26 mouse cellular contexts compared by ENCODE assay signal in the genomic region with DNA sequence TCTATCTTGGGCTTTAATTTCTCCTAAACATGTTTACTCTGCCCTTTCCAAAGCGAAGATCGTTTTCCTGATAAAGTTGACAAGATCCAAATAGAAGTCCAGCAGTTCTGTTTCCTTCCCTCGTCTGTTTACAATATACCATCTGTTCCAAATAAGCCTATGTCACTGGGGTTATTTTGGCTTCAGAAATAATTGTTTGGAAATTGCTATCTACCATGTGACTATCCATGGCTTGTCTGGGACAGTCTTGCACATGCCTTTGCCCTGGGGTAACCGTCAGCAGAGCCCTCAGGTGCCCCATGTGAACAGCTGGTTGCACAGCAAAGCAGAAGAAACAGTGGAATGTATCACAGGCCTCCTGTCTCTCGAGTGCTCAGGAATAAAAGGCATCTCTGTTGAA.
A peak's percentile ranks its signal among the peaks of the same experiment; 100 is the strongest.
DNase-seq lines count a peak whose midpoint lies in the region; ATAC-seq and TF ChIP-seq lines count a peak whose summit lies in the region.
"Had no signal": no experiment of that assay in that cellular context is flagged by ENCODE, and none has a peak within 500 bp of the region (broad histone marks: within the 10 kb centered on the region; RNA-seq: fewer than 3 reads in every experiment).

No protein-coding gene starts in this region.

- ATAC-seq in lung, embryonic 15.5 days (ENCODE audit: borderline replicate concordance, extremely low read depth, low FRiP score, low TSS enrichment) = peak; percentile 62
- ATAC-seq in lung, postnatal 0 days = peak; percentile 88
- ATAC-seq: intestine, embryonic 15.5 days had no signal

- H3K4me1 ChIP-seq in lung, embryonic 15.5 days = peaks cover 13% of the 10 kb centered on the region
- H3K4me1 ChIP-seq in lung, postnatal 0 days (ENCODE audit: insufficient read depth, low read depth, low read length) = peaks cover 9% of the 10 kb centered on the region; the same call in 1 of the 2 replicates
- H3K4me1 ChIP-seq: heart, embryonic 15.5 days had no signal

- H3K27ac ChIP-seq in lung, embryonic 15.5 days = no peak overlapping the region
- no peak overlapping the region for H3K27ac ChIP-seq in lung, postnatal 0 days (ENCODE audit: low read length)
- H3K27ac ChIP-seq: embryonic facial prominence, embryonic 13.5 days; gastrocnemius, adult 2 months; heart, embryonic 15.5 days; intestine, embryonic 15.5 days; left cerebral cortex, adult 2 months; limb, embryonic 15.5 days; liver, embryonic 14.5 days; macrophage had no signal

- peak; percentile 94 for TF ChIP-seq EP300 in lung, postnatal 0 days (IDR thresholded peaks at IDR 0.05)

- H3K9ac ChIP-seq in lung, embryonic 15.5 days = no peak overlapping the region
- H3K9ac ChIP-seq in lung, postnatal 0 days (replicated peaks; ENCODE audit: low read depth) = no peak overlapping the region
- H3K9ac ChIP-seq: embryonic facial prominence, embryonic 13.5 days; heart, embryonic 15.5 days; intestine, embryonic 15.5 days; limb, embryonic 15.5 days; liver, embryonic 14.5 days had no signal

- WGBS in lung, embryonic 15.5 days = 26% methylated on average over 5 of the region's 5 CpGs
- 33% methylated on average over 5 of the region's 5 CpGs for WGBS in lung, postnatal 0 days

- H3K4me3 ChIP-seq in lung, embryonic 15.5 days = no peak overlapping the region
- no peak overlapping the region for H3K4me3 ChIP-seq in lung, postnatal 0 days (ENCODE audit: low read depth, low read length)
- H3K4me3 ChIP-seq: embryonic facial prominence, embryonic 13.5 days; gastrocnemius, adult 2 months; heart, embryonic 15.5 days; intestine, embryonic 15.5 days; left cerebral cortex, adult 2 months; limb, embryonic 15.5 days; myocyte had no signal

- peak; percentile 66 for DNase-seq in heart, adult 11 months
- DNase-seq in heart, postnatal 4 days = no peak
- DNase-seq in lung, postnatal 14 days = no peak
- DNase-seq in adipocyte (ENCODE audit: low spot score) = peak; percentile 46
- peak; percentile 64 for DNase-seq in lung, postnatal 0 days (ENCODE audit: low spot score)
- DNase-seq in frontal cortex, postnatal 36 days (ENCODE audit: low spot score in 2 of 2) = no peak
- no peak for DNase-seq in ovary, adult 18-20 months (ENCODE audit: low spot score)
- DNase-seq: adrenal gland, adult 8-10 months; cerebellum, adult 11-12 months; cerebellum, postnatal 14 days; gastrocnemius, adult 2 months; heart, postnatal 36 days; kidney, adult 8-10 months; kidney, postnatal 10 days; left cerebral cortex, postnatal 4 days had no signal

- H3K4me2 ChIP-seq in lung, embryonic 15.5 days = no peak overlapping the region
- no peak overlapping the region for H3K4me2 ChIP-seq in lung, postnatal 0 days (replicated peaks; ENCODE audit: low read depth, low read length)
- H3K4me2 ChIP-seq: embryonic facial prominence, embryonic 13.5 days; heart, embryonic 15.5 days; intestine, embryonic 15.5 days; limb, embryonic 15.5 days had no signal

- TF ChIP-seq CTCF in lung, postnatal 0 days (IDR thresholded peaks at IDR 0.05) = no peak

- no peaks in the 10 kb centered on the region for H3K27me3 ChIP-seq in lung, embryonic 15.5 days
- H3K27me3 ChIP-seq in lung, postnatal 0 days (replicated peaks; ENCODE audit: insufficient read depth, low read length) = no peaks in the 10 kb centered on the region
- H3K27me3 ChIP-seq: CH12.LX; embryonic facial prominence, embryonic 13.5 days; heart, embryonic 15.5 days; intestine, embryonic 15.5 days; limb, embryonic 15.5 days had no signal

- H3K9me3 ChIP-seq in lung, embryonic 15.5 days = no peaks in the 10 kb centered on the region
- H3K9me3 ChIP-seq in lung, postnatal 0 days (ENCODE audit: low read length) = no peaks in the 10 kb centered on the region
- H3K9me3 ChIP-seq: embryonic facial prominence, embryonic 13.5 days; G1E; heart, embryonic 15.5 days; intestine, embryonic 15.5 days; limb, embryonic 15.5 days had no signal

- H3K36me3 ChIP-seq in lung, embryonic 15.5 days = no peaks in the 10 kb centered on the region
- H3K36me3 ChIP-seq in lung, postnatal 0 days (ENCODE audit: insufficient read depth, low read length) = no peaks in the 10 kb centered on the region
- H3K36me3 ChIP-seq: embryonic facial prominence, embryonic 13.5 days; G1E; heart, embryonic 15.5 days; intestine, embryonic 15.5 days; limb, embryonic 15.5 days had no signal

Comparison
In these comparisons a context has a peak if more than half of its experiments do, and no peak if none do; other contexts are left out.
1. DNase-seq: peak in heart, adult 11 months (single experiment), adipocyte (single experiment) and lung, postnatal 0 days (single experiment); none in heart, postnatal 4 days (single experiment), lung, postnatal 14 days (single experiment), frontal cortex, postnatal 36 days (0 of 2) and ovary, adult 18-20 months (single experiment).